12 mouse cellular contexts compared by ENCODE assay signal in genomic region chr9:114758801-114759200, GRCm38 (mm10).
"Had no signal": no experiment of that assay in that cellular context is flagged by ENCODE, and none has a peak within 500 bp of the region (broad histone marks: within the 10 kb centered on the region; RNA-seq: fewer than 3 reads in every experiment).

No protein-coding gene starts in this region.

- H3K27ac ChIP-seq: layer of hippocampus, adult 2 months; limb, embryonic 12.5 days; liver, embryonic 13.5 days; midbrain, embryonic 12.5 days; stomach, embryonic 15.5 days had no signal

- H3K4me1 ChIP-seq: limb, embryonic 12.5 days; stomach, embryonic 15.5 days had no signal

- H3K27me3 ChIP-seq: limb, embryonic 12.5 days; liver, embryonic 13.5 days; midbrain, embryonic 12.5 days; stomach, embryonic 15.5 days had no signal

- H3K9ac ChIP-seq: limb, embryonic 12.5 days; liver, embryonic 13.5 days; liver, postnatal 0 days; midbrain, embryonic 12.5 days; stomach, embryonic 15.5 days had no signal

- DNase-seq: kidney, adult 11 months; kidney, postnatal 10 days; liver; liver, embryonic 13.5 days; liver, postnatal 0 days; lung, postnatal 36 days; thymus, postnatal 4 days had no signal

- H3K4me3 ChIP-seq: layer of hippocampus, adult 2 months; limb, embryonic 12.5 days; liver, embryonic 13.5 days; midbrain, embryonic 12.5 days; stomach, embryonic 15.5 days had no signal

- ATAC-seq: liver, postnatal 0 days; lung, postnatal 0 days had no signal

- H3K4me2 ChIP-seq: limb, embryonic 12.5 days; liver, embryonic 13.5 days; midbrain, embryonic 12.5 days; stomach, embryonic 15.5 days had no signal

- H3K9me3 ChIP-seq: limb, embryonic 12.5 days; liver, embryonic 13.5 days; midbrain, embryonic 12.5 days; stomach, embryonic 15.5 days had no signal
